Mouse (Mus musculus) MEL (cell line): ENCODE measurements around the gene Gm49450.

Experiments
- CTCF ChIP-seq, 3 experiments: IDR thresholded peaks in 2 of 3; conservative IDR thresholded peaks in 1 of 3; 2 replicates each; pipeline ENCODE4 v1.5.1; 2011 to 2012; ENCODE audit warnings: low read length in 3 of 3, low read depth in 2 of 3, mild to moderate bottlenecking in 2 of 3, improper control_type of control experiment in 1 of 3, inconsistent platforms in 1 of 3, mixed read lengths in 1 of 3, moderate library complexity in 1 of 3; ENCODE audit not compliant: control insufficient read depth in 1 of 3, insufficient read depth in 1 of 3, poor library complexity in 1 of 3, severe bottlenecking in 1 of 3
- E2F4 ChIP-seq: IDR thresholded peaks from 2 replicates; pipeline ENCODE4 v1.6.1; 2011; ENCODE audit warnings: low read depth, low read length, improper control_type of control experiment, borderline replicate concordance
- ETS1 ChIP-seq: IDR thresholded peaks from 2 replicates; pipeline ENCODE4 v1.6.1; 2012; ENCODE audit warnings: low read depth, mild to moderate bottlenecking, inconsistent platforms, low read length, improper control_type of control experiment, moderate library complexity
- GATA1 ChIP-seq: IDR thresholded peaks from 2 replicates; pipeline ENCODE4 v1.6.1; 2011; ENCODE audit warnings: low read depth, low read length, improper control_type of control experiment
- JUND ChIP-seq: IDR thresholded peaks from 2 replicates; pipeline ENCODE4 v1.6.1; 2011; ENCODE audit warnings: low read depth, mild to moderate bottlenecking, improper control_type of control experiment, low read length
- MAFK ChIP-seq: IDR thresholded peaks from 2 replicates; pipeline ENCODE4 v1.6.1; 2011; ENCODE audit warnings: low read depth, mild to moderate bottlenecking, low read length, improper control_type of control experiment, borderline replicate concordance
- MYB ChIP-seq: IDR thresholded peaks from 2 replicates; pipeline ENCODE4 v1.6.1; 2011; ENCODE audit warnings: mild to moderate bottlenecking, low read depth, low read length, improper control_type of control experiment
- NELFE ChIP-seq: IDR thresholded peaks from 2 replicates; pipeline ENCODE4 v1.6.1; 2011; ENCODE audit warnings: low read depth, low read length, improper control_type of control experiment
- POLR2A ChIP-seq, 2 experiments: IDR thresholded peaks; 2 replicates each; pipeline ENCODE4 v1.6.1; 2011 to 2012; ENCODE audit warnings: low read length in 2 of 2, mild to moderate bottlenecking in 2 of 2, control low read depth in 1 of 2, improper control_type of control experiment in 1 of 2, low read depth in 1 of 2, moderate library complexity in 1 of 2; ENCODE audit not compliant: control insufficient read depth in 1 of 2, insufficient read depth in 1 of 2, poor library complexity in 1 of 2
- POLR2AphosphoS2 ChIP-seq: IDR thresholded peaks from 2 replicates; pipeline ENCODE4 v1.6.1; 2011; ENCODE audit warnings: low read length, improper control_type of control experiment
- RAD21 ChIP-seq: IDR thresholded peaks from 2 replicates; pipeline ENCODE4 v1.6.1; 2011; ENCODE audit warnings: mild to moderate bottlenecking, low read depth, low read length, improper control_type of control experiment
- SMC3 ChIP-seq: IDR thresholded peaks from 2 replicates; pipeline ENCODE4 v1.6.1; 2011; ENCODE audit warnings: low read depth, low read length, improper control_type of control experiment
- ZMIZ1 ChIP-seq: IDR thresholded peaks from 2 replicates; pipeline ENCODE4 v1.6.1; 2012; ENCODE audit warnings: low read depth, mild to moderate bottlenecking, inconsistent platforms, low read length, improper control_type of control experiment, moderate library complexity

- TF ChIP-seq GATA1: no peak
- no peak for TF ChIP-seq MAFK
- TF ChIP-seq SMC3: no peak
- TF ChIP-seq ETS1: no peak
- TF ChIP-seq NELFE: no peak
- TF ChIP-seq E2F4: no peak
- no peak for TF ChIP-seq POLR2AphosphoS2
- no peak for TF ChIP-seq POLR2A (IDR thresholded peaks at IDR 0.05; ENCODE audit: control insufficient read depth in 1 of 2, insufficient read depth in 1 of 2, low read depth in 1 of 2, low read length in 2 of 2, poor library complexity in 1 of 2)
- TF ChIP-seq CTCF (IDR thresholded peaks at IDR 0.05 in 2 of 3, conservative IDR thresholded peaks at IDR 0.05 in 1 of 3; ENCODE audit: control insufficient read depth in 1 of 3, insufficient read depth in 1 of 3, low read depth in 2 of 3, low read length in 3 of 3, poor library complexity in 1 of 3, severe bottlenecking in 1 of 3): no peak
- no peak for TF ChIP-seq ZMIZ1
- TF ChIP-seq MYB: no peak
- TF ChIP-seq RAD21: no peak
- no peak for TF ChIP-seq JUND
Observed at GRCm38 (mm10) chr15:98927566-98927965, 25.8 kb downstream of the Gm49450 start.
